Mouse (Mus musculus) kidney, adult 11 months (tissue): ENCODE results near the gene Kank1.
"Not testable (repeated sequence)": the region's sequence is repeated elsewhere in the genome, so short reads cannot be mapped to it uniquely, and the experiment has no call there.

Source experiments
- DNase-seq: peaks from one replicate; pipeline ENCODE4 v3.0.0; 2022

Kank1 gene

DNA sequence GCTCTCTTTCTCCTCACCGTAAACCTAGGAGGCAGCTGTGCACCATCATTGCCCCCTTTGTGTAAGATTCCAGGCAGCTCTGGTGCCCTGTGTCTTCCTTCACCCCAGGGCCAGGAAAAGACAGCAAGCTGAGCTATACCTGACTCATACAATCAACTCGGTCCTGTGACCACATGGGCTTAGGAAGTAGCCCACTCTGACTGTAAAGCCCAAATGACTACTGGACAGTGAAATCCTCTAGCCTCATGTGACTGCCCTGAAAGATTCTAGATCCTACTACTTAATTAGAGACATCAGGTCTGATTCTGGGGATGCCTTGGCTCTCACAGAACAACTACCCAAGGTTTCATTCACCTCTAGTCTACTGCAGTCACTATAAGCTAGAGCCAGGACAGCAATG is 209.9 kb downstream of the Kank1 start:
- DNase-seq: no peak

DNA sequence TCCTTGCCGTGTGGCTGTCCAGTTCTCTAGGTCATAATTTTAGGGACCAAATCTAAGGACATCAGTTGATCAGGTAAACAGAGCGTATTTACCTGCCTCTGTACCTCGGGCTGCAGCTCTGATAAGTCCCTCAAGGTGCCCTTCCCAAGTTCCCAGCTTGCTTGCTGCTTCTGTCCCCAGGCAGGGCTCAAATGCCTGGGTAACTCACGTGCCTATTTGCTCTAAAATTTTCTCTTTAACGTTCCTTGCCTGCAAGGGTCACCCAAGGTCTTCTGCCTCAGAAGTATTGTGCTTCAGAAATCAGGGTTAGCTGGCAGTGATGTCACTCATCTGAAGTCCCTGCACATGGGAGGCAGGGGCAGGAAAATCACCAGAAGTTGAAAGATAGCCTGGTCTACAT is 210.6 kb downstream of the Kank1 start:
- peak; percentile 62 for DNase-seq

DNA sequence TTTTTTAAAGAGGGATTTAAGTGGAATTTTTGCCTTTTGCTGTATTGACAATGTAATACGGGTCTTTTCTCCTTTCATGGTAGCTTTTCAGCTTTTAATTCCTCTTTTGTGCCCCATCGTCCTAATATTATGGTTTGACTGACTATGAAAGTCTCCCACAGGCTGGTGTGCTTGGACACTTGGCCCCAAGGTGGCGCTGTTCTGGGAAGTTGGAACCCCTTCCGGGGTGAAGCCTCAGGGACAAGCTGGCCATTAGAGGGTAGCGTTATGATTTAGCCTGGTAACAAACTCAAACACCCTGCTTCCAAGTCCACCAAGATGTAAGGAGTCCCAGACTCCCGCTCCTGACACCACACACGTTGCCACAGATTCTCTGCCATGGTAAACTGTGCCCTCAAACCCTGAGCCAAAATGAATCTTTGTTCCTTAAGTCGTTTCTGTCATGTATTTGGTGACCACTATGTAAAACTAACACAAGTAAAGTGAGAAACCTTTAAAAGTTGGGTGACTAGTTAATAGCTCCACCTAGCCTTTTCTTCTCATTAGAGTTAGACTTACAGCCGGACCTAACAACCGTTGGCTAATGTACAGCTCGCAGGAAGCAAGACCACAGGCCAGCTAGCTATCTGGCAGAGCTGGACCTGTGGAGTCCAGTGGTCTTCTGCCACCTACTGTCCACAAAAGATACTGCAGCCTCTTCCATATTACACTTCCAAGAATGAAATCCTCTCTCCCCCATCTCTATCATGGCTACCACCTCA is 214.3 kb downstream of the Kank1 start:
- peak; percentile 46 for DNase-seq

DNA sequence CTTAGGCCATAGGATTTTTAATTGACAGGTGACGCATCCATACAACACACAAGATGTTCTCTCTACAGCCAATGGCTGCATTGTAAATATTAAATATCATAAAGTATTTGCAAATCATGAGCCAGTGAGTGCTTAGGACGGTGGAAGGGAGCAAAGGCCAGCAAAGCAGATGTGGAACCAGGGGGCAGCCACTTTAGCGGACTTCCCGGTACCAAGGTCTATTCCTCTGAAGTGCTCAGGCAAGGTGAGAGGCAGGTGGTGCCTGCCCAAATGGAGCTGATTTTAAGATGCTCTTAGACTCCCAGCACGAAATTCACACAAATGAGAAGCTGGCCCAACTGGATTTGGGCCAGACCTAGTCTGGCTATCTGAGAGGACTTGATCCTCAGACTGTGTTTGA is 216.4 kb downstream of the Kank1 start:
- DNase-seq: no peak

DNA sequence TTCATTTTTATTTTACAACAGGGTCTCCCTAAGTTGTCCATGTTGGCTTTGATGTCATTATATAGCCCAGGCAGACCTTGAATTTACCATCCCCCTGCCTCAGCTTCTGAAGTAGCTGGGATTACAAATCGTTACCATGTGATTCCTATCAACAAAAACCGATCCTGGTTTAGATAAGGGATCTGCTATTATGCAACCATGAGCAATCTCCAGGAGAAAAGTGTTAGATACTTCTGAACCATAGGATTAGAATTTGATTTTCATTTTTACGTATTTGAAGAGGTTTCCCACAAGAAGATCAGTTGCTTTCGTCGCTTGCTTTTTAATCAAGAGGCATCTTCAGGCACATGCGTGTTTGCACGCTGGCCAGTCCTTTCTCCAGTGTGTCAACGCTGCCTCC is 224.0 kb downstream of the Kank1 start:
- DNase-seq: no peak

DNA sequence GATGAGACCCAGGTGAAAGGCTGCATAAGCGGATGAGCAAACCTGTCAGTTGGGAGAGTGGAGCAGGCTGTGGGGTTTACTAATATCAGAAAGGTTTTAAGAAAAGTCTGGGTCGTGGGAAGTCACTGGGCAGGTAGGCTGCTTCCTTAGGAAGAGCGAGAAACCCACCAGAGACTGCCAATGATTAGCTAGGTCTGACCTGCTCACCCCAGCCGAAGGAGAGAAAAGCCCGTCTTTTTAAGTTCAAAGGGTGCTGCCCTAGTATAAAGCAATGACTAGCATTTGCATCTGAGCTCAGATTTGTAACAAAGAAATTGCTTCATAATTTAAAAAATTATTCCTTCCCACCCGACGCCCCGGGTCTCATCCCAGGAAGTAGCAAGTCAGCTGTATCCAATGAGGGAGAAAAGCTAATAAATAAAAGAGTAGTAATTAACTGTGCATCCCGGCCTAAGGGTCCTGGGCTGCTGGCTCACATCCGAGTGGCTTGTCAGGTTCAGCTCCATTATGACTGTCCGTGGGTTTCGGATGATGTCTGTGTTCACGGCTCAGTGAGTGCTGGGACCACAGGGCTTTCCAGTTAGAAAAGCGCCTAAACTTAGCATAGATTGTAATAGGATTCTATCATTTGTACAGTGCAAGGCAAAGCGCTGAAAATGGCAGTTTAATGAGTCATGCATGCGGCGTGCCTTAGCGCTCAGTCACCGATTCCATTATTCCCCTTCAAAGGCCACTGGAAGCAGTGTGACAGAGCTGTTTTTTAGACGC is 225.0 kb downstream of the Kank1 start:
- no peak for DNase-seq

DNA sequence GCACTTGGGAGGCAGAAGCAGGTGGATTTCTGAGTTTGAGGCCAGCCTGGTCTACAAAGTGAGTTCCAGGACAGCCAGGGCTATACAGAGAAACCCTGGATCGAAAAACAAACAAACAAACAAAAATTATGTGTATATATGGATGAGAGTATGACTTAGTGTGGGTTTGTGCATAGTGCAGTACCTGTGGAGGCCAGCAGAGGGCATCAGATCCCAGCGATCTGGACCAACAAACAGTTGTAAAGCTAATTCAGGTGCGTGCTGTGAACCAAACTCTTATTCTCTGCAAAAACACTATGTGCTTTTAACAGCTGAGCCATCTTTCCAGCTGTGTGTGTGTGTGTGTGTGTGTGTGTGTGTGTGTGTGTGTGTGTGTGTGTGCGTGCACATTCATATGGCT is 239.0 kb downstream of the Kank1 start:
- not testable (repeated sequence) for DNase-seq

DNA sequence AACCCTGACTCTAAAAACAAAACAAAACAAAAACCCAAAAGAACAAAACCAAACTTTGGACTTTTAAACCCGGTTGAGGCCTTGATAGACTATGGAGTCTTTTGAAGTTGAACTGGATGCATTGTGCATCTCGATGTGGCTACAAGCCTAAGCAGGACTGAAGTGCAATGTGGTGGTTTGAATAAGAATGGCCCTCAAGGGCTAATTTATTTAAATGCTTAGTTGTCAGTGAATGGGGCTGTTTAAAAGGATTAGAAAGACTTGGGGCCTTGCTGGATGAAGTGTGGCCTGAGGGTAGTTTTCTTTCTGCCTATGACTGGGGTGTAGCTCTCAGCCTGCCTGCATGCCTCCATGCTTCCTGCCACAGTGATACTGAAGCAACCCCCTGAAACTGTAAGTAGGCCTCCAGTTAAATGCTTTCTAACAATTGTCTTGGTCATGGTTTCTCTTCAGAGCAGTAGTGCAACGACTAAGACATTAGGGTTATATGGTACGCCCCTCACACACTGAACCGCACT is 242.4 kb downstream of the Kank1 start:
- DNase-seq: no peak

DNA sequence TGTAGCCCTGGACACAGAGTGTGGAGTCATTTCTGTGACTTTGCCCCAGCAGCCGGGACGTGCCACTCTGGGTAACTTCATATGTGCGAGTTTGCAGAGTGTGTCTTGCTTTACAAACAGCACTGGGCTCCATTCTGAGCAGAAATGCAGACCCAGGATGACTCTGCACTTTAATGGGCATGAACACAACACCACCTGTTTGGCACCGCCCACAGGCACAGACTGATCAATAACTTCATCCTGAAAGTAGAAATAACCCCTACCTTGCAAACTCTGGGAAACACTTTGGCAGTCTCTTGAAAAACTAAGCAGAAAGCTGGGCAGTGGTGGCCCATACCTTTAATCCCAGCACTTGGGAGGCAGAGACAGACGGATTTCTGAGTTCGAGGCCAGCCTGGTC is 244.0 kb downstream of the Kank1 start:
- DNase-seq: no peak
